Mouse (Mus musculus): ENCODE results near the gene Gab3. TPM values are rescaled to one million over a fixed set of nuclear protein-coding genes. Genes with fewer than 3 reads are reported as not detected.

Gene Gab3
- polyA plus RNA-seq (2011; ENCODE audit: insufficient read length, low read depth, missing spikeins): 0.67 and 0.72 TPM in 2 replicates

GRCm38 (mm10) chrX:75084774-75085508 is at the start of gene Gab3:
Gab3 (minus strand) TSS chrX:75085458.
- TF ChIP-seq CTCF (IDR thresholded peaks at IDR 0.05; ENCODE audit: borderline replicate concordance, insufficient read depth, low read length): no peak
- TF ChIP-seq POLR2A (IDR thresholded peaks at IDR 0.05; ENCODE audit: low read depth, low read length): no peak
- Histone ChIP-seq H3K4me3 (ENCODE audit: insufficient read depth, low read length) (peak within 1 kb of the TSS; percentile 59), H3K4me1 (ENCODE audit: control insufficient read depth, insufficient read depth, low read length) (no peaks in the 10 kb centered on the region), H3K27ac (ENCODE audit: insufficient read depth, low read length) (no peak within 1 kb of the TSS)

GRCm38 (mm10) chrX:75130467-75131160 is 45.4 kb upstream of the Gab3 start, which contains the start of gene Mpp1:
Mpp1 (minus strand) TSS chrX:75131016.
- Histone ChIP-seq H3K27ac (ENCODE audit: insufficient read depth, low read length) (peak within 1 kb of the TSS; percentile 71), H3K4me1 (ENCODE audit: control insufficient read depth, insufficient read depth, low read length) (no peaks in the 10 kb centered on the region; the same call in 1 of the 2 replicates), H3K4me3 (ENCODE audit: insufficient read depth, low read length) (peak within 1 kb of the TSS; percentile 90)
- TF ChIP-seq CTCF (IDR thresholded peaks at IDR 0.05; ENCODE audit: borderline replicate concordance, insufficient read depth, low read length) (no peak), POLR2A (IDR thresholded peaks at IDR 0.05; ENCODE audit: low read depth, low read length) (peak; percentile 93)

GRCm38 (mm10) chrX:75129474-75129873 is 44.2 kb upstream of the Gab3 start:
- TF ChIP-seq CTCF (IDR thresholded peaks at IDR 0.05; ENCODE audit: borderline replicate concordance, insufficient read depth, low read length): no peak
- no peak for TF ChIP-seq POLR2A (IDR thresholded peaks at IDR 0.05; ENCODE audit: low read depth, low read length)
- Histone ChIP-seq H3K4me1 (ENCODE audit: control insufficient read depth, insufficient read depth, low read length) (no peaks in the 10 kb centered on the region; the same call in 1 of the 2 replicates), H3K27ac (ENCODE audit: insufficient read depth, low read length) (no peak overlapping the region), H3K4me3 (ENCODE audit: insufficient read depth, low read length) (peak overlapping the region; percentile 36)

- Histone ChIP-seq H3K4me3 (ENCODE audit: insufficient read depth, low read length) (0 out of 2 replicates have a peak overlapping the region, but pooled peaks have one; percentile 24), H3K27ac (ENCODE audit: insufficient read depth, low read length) (no peak overlapping the region), H3K4me1 (ENCODE audit: control insufficient read depth, insufficient read depth, low read length) (no peaks in the 10 kb centered on the region; the same call in 1 of the 2 replicates)
- no peak for TF ChIP-seq CTCF (IDR thresholded peaks at IDR 0.05; ENCODE audit: borderline replicate concordance, insufficient read depth, low read length)
Measured at GRCm38 (mm10) chrX:75128333-75128980, 43.2 kb upstream of the Gab3 start.

GRCm38 (mm10) chrX:75126893-75127292 is 41.6 kb upstream of the Gab3 start:
- H3K27ac ChIP-seq (ENCODE audit: insufficient read depth, low read length): no peak overlapping the region
- TF ChIP-seq CTCF (IDR thresholded peaks at IDR 0.05; ENCODE audit: borderline replicate concordance, insufficient read depth, low read length) (no peak), POLR2A (IDR thresholded peaks at IDR 0.05; ENCODE audit: low read depth, low read length) (no peak)
- no peak overlapping the region for H3K4me3 ChIP-seq (ENCODE audit: insufficient read depth, low read length)
- no peaks in the 10 kb centered on the region; the same call in 1 of the 2 replicates for H3K4me1 ChIP-seq (ENCODE audit: control insufficient read depth, insufficient read depth, low read length)

DNA sequence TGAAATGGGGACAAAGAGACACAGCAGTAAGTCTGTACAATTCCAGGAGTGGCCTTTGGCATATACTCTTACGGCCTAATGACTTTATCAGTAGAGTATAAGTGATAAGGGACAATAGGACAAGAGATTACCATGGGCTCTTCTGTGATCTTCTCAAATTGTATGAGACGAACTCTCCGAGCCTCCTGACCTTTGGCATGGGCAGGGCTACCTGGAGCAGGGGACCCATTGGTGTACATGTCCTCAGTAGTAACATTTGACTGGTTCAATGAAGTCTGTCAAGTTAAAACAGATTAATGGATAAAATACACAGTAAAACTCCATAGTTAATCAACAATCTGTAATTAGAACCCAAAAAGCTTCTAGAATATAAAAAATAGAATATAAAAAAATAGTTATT is 40.3 kb upstream of the Gab3 start:
- Histone ChIP-seq H3K4me3 (ENCODE audit: insufficient read depth, low read length) (no peak overlapping the region), H3K27ac (ENCODE audit: insufficient read depth, low read length) (no peak overlapping the region), H3K4me1 (ENCODE audit: control insufficient read depth, insufficient read depth, low read length) (no peaks in the 10 kb centered on the region; the same call in 1 of the 2 replicates)
- TF ChIP-seq POLR2A (IDR thresholded peaks at IDR 0.05; ENCODE audit: low read depth, low read length): no peak
- no peak for TF ChIP-seq CTCF (IDR thresholded peaks at IDR 0.05; ENCODE audit: borderline replicate concordance, insufficient read depth, low read length)

GRCm38 (mm10) chrX:75115550-75115949 is 30.3 kb upstream of the Gab3 start:
- no peak overlapping the region for H3K4me3 ChIP-seq (ENCODE audit: insufficient read depth, low read length)
- no peak overlapping the region for H3K27ac ChIP-seq (ENCODE audit: insufficient read depth, low read length)
- H3K4me1 ChIP-seq (ENCODE audit: control insufficient read depth, insufficient read depth, low read length): no peaks in the 10 kb centered on the region
- no peak for TF ChIP-seq POLR2A (IDR thresholded peaks at IDR 0.05; ENCODE audit: low read depth, low read length)
- no peak for TF ChIP-seq CTCF (IDR thresholded peaks at IDR 0.05; ENCODE audit: borderline replicate concordance, insufficient read depth, low read length)

GRCm38 (mm10) chrX:75102293-75102692 is 17.0 kb upstream of the Gab3 start:
- Histone ChIP-seq H3K4me1 (ENCODE audit: control insufficient read depth, insufficient read depth, low read length) (no peaks in the 10 kb centered on the region), H3K27ac (ENCODE audit: insufficient read depth, low read length) (no peak overlapping the region), H3K4me3 (ENCODE audit: insufficient read depth, low read length) (no peak overlapping the region)
- TF ChIP-seq POLR2A (IDR thresholded peaks at IDR 0.05; ENCODE audit: low read depth, low read length) (no peak), CTCF (IDR thresholded peaks at IDR 0.05; ENCODE audit: borderline replicate concordance, insufficient read depth, low read length) (no peak)

GRCm38 (mm10) chrX:75098799-75099198 is 13.5 kb upstream of the Gab3 start:
- Histone ChIP-seq H3K4me3 (ENCODE audit: insufficient read depth, low read length) (no peak overlapping the region), H3K4me1 (ENCODE audit: control insufficient read depth, insufficient read depth, low read length) (no peaks in the 10 kb centered on the region)
- TF ChIP-seq CTCF (IDR thresholded peaks at IDR 0.05; ENCODE audit: borderline replicate concordance, insufficient read depth, low read length) (no peak), POLR2A (IDR thresholded peaks at IDR 0.05; ENCODE audit: low read depth, low read length) (no peak)

More at GRCm38 (mm10) chrX:75098799-75099198, 13.5 kb upstream of the Gab3 start:
- H3K27ac ChIP-seq (ENCODE audit: insufficient read depth, low read length): no peak overlapping the region

All from embryonic fibroblast, embryonic 13.5 days (primary cell).